Mouse (Mus musculus) left cerebral cortex, adult 8-10 months (tissue): ENCODE data around the gene Oscar. TPM values are rescaled to one million over a fixed set of nuclear protein-coding genes. Genes with fewer than 3 reads are reported as not detected.
"Not testable (repeated sequence)": the region's sequence is repeated elsewhere in the genome, so short reads cannot be mapped to it uniquely, and the experiment has no call there.

ENCODE experiments used
- DNase-seq, 2 experiments: peaks; one replicate each; pipeline ENCODE4 v3.0.0; 2022; ENCODE audit warnings: low spot score in 2 of 2
- total RNA-seq, 4 experiments: library from RNA; stranded (reverse); gene quantifications; 2 replicates each; pipeline ENCODE4 v1.2.4; 2022

Oscar gene
- total RNA-seq, 4 experiments from 2014 or later = 0.46 to 1.1 (median 0.67) TPM

- DNase-seq = no peak
Measured at GRCm38 (mm10) chr7:3610437-3610836, 5.5 kb downstream of the Oscar start.

GRCm38 (mm10) chr7:3609082-3609481 lies 6.9 kb downstream of the Oscar start:
- DNase-seq = no peak

GRCm38 (mm10) chr7:3608668-3609067 lies 7.3 kb downstream of the Oscar start:
- DNase-seq = no peak

- DNase-seq = no peak
Measured at GRCm38 (mm10) chr7:3607391-3607790, 8.6 kb downstream of the Oscar start.

- DNase-seq = no peak
Measured at GRCm38 (mm10) chr7:3606798-3607197, 9.2 kb downstream of the Oscar start.

- peak; percentile 23 to 40 for DNase-seq
Measured at GRCm38 (mm10) chr7:3601119-3601518, 14.8 kb downstream of the Oscar start.

GRCm38 (mm10) chr7:3597755-3598154 lies 18.2 kb downstream of the Oscar start:
- DNase-seq = not testable (repeated sequence)

- no peak for DNase-seq
Measured at GRCm38 (mm10) chr7:3595146-3595545, 20.8 kb downstream of the Oscar start.

GRCm38 (mm10) chr7:3594686-3595085 lies 21.3 kb downstream of the Oscar start:
- DNase-seq = no peak

GRCm38 (mm10) chr7:3593855-3594254 lies 22.1 kb downstream of the Oscar start:
- DNase-seq = no peak

GRCm38 (mm10) chr7:3591534-3591933 lies 24.4 kb downstream of the Oscar start:
- no peak for DNase-seq

GRCm38 (mm10) chr7:3590550-3590949 lies 25.4 kb downstream of the Oscar start:
- no peak for DNase-seq

- DNase-seq = no peak
Measured at GRCm38 (mm10) chr7:3587292-3587691, 28.7 kb downstream of the Oscar start.

- DNase-seq = no peak
Measured at GRCm38 (mm10) chr7:3586255-3586654, 29.7 kb downstream of the Oscar start.

GRCm38 (mm10) chr7:3585763-3586162 lies 30.2 kb downstream of the Oscar start:
- no peak for DNase-seq

GRCm38 (mm10) chr7:3580029-3580428 lies 35.9 kb downstream of the Oscar start:
- no peak for DNase-seq

GRCm38 (mm10) chr7:3578952-3579546 lies 36.9 kb downstream of the Oscar start:
- no peak for DNase-seq

GRCm38 (mm10) chr7:3578196-3578595 lies 37.8 kb downstream of the Oscar start:
- DNase-seq = no peak

GRCm38 (mm10) chr7:3576354-3577124 lies 39.4 kb downstream of the Oscar start:
- no peak for DNase-seq

- no peak for DNase-seq
Measured at GRCm38 (mm10) chr7:3574216-3574615, 41.7 kb downstream of the Oscar start.

GRCm38 (mm10) chr7:3571847-3572246 lies 44.1 kb downstream of the Oscar start:
- no peak for DNase-seq

GRCm38 (mm10) chr7:3570580-3570979 lies 45.4 kb downstream of the Oscar start:
- not testable (repeated sequence) for DNase-seq

- DNase-seq = no peak
Measured at GRCm38 (mm10) chr7:3569725-3570124, 46.2 kb downstream of the Oscar start.
